Mouse (Mus musculus) kidney, embryonic 16.5 days (tissue): ENCODE results near the gene Gpc6. TPM values are rescaled to one million over a fixed set of nuclear protein-coding genes. Genes with fewer than 3 reads are reported as not detected.

Experiments
- ATAC-seq: fragments of 200-750 bp; cut with Nextera tagmentation; 2 replicates; pipeline ENCODE4 v1.8.0; 2017; ENCODE audit warnings: moderate TSS enrichment; ENCODE audit not compliant: low FRiP score, low TSS enrichment
- H3K27ac ChIP-seq: fragments of 300-500 bp; sonication (generic); 2 replicates; pipeline ENCODE4 v1.5.1; 2014; ENCODE audit warnings: low read length
- H3K27me3 ChIP-seq: fragments of 300-500 bp; sonication (generic); 2 replicates; pipeline ENCODE4 v1.6.1; 2014; ENCODE audit warnings: low read length, control low read depth, mixed read lengths; ENCODE audit not compliant: insufficient read depth
- H3K36me3 ChIP-seq: fragments of 300-500 bp; sonication (generic); 2 replicates; pipeline ENCODE4 v1.6.1; 2014; ENCODE audit warnings: low read length, control low read depth, mixed read lengths; ENCODE audit not compliant: insufficient read depth
- H3K4me1 ChIP-seq: fragments of 300-500 bp; sonication (generic); 2 replicates; pipeline ENCODE4 v1.6.1; 2014; ENCODE audit warnings: low read length, control low read depth, mixed read lengths; ENCODE audit not compliant: insufficient read depth
- H3K4me2 ChIP-seq: fragments of 300-500 bp; sonication (generic); replicated peaks from 2 replicates; pipeline ENCODE4 v1.6.1; 2014; ENCODE audit warnings: low read depth, low read length
- H3K4me3 ChIP-seq: fragments of 300-500 bp; sonication (generic); 2 replicates; pipeline ENCODE4 v1.5.1; 2014; ENCODE audit warnings: mild to moderate bottlenecking, low read length
- H3K9ac ChIP-seq: fragments of 300-500 bp; sonication (generic); replicated peaks from 2 replicates; pipeline ENCODE4 v1.6.1; 2014; ENCODE audit warnings: low read length
- H3K9me3 ChIP-seq: fragments of 300-500 bp; sonication (generic); 2 replicates; pipeline ENCODE4 v1.6.1; 2016; ENCODE audit warnings: low read length, control low read depth
- WGBS: fragments of 180-500 bp; shearing (Covaris S2); extraction: QIAGEN DNeasy Blood & Tissue Kit; methylation state at CpG from one replicate; pipeline ENCODE4 v1.1.7; 2014; 5-methylcytosine and 5-hydroxymethylcytosine counted together
- polyA plus RNA-seq: library from polyadenylated mRNA; unstranded; fragments of >200 nt; fragmentation: Nextera tagmentation; extraction: Ambion mirVana; gene quantifications from 2 replicates; pipeline ENCODE4 v1.2.1, GENCODE M21; 2015

Gene Gpc6
- polyA plus RNA-seq, 1 experiment from 2014 or later = 62.7 TPM

DNA sequence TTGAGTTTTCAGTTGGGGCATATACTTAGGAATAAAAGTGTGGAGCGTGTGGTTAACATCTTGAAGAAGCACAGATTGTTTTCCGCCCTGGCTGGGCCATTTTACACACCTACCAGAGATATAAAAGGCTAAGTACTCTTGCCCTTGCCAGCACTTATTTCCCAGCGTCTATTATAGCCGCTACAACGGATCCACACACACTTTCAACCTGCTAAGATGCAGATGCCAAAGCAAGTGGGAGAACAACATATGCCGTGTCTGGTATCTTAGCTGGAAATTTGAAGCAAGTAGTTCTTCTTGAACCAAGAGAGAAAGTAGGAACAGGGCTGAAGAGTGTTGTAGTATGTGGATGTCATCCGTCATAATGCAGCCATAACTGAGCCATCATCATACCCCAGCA is 843.6 kb downstream of the Gpc6 start:
- no peak for ATAC-seq
- Histone ChIP-seq H3K36me3 (no peaks in the 10 kb centered on the region), H3K9ac (no peak overlapping the region), H3K4me2 (no peak overlapping the region), H3K9me3 (no peaks in the 10 kb centered on the region), H3K4me3 (no peak overlapping the region), H3K27ac (no peak overlapping the region), H3K27me3 (no peaks in the 10 kb centered on the region), H3K4me1 (no peaks in the 10 kb centered on the region; the same call in 1 of the 2 replicates)
- WGBS = 94% methylated on average over 7 of the region's 7 CpGs

DNA sequence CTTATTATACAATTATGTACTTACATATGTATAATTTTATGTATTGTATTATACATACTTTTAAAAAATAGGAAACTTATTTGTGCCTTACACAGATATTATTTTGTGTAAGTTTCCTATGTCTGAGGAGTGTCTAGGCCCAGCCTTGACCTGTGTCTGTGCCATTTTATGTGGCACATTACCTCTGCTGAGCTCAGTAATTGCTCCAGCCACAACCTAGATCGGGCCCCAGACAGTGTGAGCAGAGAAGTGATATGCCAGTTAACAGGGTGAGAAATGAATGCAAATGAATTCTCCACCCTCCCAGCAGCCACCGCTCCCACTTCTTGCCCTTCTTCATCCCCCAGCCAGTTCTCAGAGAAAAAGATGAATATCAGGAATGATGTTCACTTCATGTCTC is 848.3 kb downstream of the Gpc6 start:
- no peak for ATAC-seq
- H3K4me2 ChIP-seq = no peak overlapping the region
- H3K27ac ChIP-seq = no peak overlapping the region
- no peak overlapping the region for H3K4me3 ChIP-seq
- H3K9ac ChIP-seq = no peak overlapping the region
- WGBS = 56% methylated on average over 2 of the region's 2 CpGs
- H3K27me3 ChIP-seq = no peaks in the 10 kb centered on the region
- no peaks in the 10 kb centered on the region; the same call in 1 of the 2 replicates for H3K4me1 ChIP-seq
- no peaks in the 10 kb centered on the region for H3K36me3 ChIP-seq
- H3K9me3 ChIP-seq = no peaks in the 10 kb centered on the region

DNA sequence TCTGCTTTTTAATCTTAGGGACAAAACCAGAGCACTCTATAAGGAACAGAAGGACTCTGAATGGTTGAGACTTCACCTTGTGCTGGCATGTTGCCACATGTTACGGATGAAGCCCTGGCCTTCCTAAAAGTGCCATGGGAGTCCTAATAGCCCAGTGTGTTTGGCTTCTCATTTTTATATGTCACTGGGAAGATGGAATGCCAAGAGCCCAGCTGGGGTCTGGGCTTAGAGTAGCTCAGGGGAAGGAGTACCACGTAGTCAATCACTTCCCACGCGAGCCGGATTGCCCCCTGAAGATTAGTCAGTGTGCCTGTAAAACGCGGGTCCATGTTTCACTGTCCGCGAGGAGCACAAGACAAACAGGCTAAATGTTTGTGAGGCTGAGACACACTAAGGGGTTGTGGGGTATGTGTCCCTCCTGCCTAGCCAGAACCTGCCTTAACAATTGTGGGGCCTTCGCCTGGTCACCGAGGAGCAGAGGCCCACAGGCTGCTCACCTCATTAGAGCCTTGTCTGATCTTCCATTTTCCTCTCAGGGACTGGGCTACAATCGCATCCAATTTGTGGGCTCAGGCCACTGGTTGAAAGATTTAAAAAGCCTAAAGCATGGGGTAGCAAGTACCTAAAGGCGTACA is 852.9 kb downstream of the Gpc6 start:
- no peak for ATAC-seq
- 86% methylated on average over 13 of the region's 13 CpGs for WGBS

DNA sequence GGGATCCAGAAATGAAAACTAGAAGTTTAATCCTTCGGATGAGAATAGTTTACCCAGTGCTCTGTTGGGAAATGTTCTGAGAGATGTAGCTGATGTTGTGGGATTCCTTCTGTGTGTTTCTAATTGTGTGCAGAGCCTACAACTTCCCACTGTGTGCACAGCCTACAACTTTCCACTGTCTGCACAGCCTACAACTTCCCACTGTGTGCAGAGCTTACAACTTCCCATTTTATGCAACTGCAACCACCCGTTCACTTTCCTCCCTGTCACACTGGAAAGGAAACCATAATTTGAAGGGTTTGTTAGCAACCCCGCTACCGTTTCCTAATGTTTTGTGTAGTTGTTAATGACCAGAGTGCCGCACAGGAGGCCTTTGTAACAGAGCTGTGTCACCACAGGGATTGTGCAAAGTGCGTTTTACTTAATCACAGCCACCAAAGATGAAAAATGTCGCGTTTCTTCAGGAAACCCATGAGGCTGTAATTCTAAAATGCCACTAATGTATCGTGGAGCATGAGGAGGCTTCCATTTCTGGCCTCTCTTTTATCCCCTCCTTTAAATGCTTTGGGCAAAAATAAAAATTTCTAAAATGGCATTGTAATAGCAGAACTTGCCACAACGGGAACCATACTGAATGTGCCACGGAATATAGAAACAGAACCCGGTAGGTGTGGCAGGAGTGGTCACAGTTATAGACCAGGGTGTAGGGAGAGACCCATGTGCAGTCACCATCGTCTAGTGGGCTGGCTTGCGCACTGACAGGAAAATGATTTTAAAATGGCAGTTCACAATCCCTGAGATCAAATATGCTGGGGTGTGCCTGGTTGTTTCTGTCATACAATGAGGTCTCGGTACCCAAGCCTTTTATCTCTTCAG is 853.7 kb downstream of the Gpc6 start:
- H3K9ac ChIP-seq = no peak overlapping the region
- no peak overlapping the region for H3K27ac ChIP-seq
- H3K9me3 ChIP-seq = no peaks in the 10 kb centered on the region
- ATAC-seq = no peak
- 81% methylated on average over 15 of the region's 15 CpGs for WGBS
- H3K4me1 ChIP-seq = no peaks in the 10 kb centered on the region; the same call in 1 of the 2 replicates
- H3K4me3 ChIP-seq = no peak overlapping the region
- no peaks in the 10 kb centered on the region for H3K36me3 ChIP-seq
- no peak overlapping the region for H3K4me2 ChIP-seq
- H3K27me3 ChIP-seq = no peaks in the 10 kb centered on the region

More for the DNA sequence above, 852.9 kb downstream of the Gpc6 start:
- Histone ChIP-seq H3K4me2 (no peak overlapping the region), H3K4me3 (no peak overlapping the region), H3K36me3 (no peaks in the 10 kb centered on the region), H3K9me3 (no peaks in the 10 kb centered on the region), H3K27ac (no peak overlapping the region), H3K4me1 (no peaks in the 10 kb centered on the region; the same call in 1 of the 2 replicates), H3K27me3 (no peaks in the 10 kb centered on the region), H3K9ac (no peak overlapping the region)

DNA sequence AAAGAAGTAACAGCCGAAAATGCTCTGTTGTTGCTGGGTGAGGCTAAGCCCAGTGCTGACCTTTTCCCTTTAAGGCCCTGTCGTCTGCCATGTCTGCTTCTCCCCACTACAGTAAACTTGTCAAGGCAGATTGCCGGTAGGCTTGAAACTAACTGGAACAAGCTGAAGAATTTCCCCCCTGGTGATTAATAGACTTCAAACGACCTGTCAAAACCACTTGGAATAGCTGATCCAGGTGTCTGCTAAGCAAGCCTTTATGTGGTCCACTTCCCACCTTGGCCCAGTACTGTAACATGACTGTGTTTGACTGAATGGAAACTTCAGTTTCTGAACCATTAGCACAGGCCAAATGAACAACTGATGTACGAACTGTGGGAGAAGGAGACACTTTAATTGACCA is 856.6 kb downstream of the Gpc6 start:
- no peaks in the 10 kb centered on the region for H3K9me3 ChIP-seq
- H3K36me3 ChIP-seq = no peaks in the 10 kb centered on the region
- WGBS = 50% methylated on average over 5 of the region's 5 CpGs
- no peak overlapping the region for H3K27ac ChIP-seq
- peaks cover 12% of the 10 kb centered on the region; the same call in 1 of the 2 replicates for H3K4me1 ChIP-seq
- no peaks in the 10 kb centered on the region for H3K27me3 ChIP-seq
- H3K4me3 ChIP-seq = no peak overlapping the region
- no peak overlapping the region for H3K9ac ChIP-seq
- ATAC-seq = no peak
- no peak overlapping the region for H3K4me2 ChIP-seq

DNA sequence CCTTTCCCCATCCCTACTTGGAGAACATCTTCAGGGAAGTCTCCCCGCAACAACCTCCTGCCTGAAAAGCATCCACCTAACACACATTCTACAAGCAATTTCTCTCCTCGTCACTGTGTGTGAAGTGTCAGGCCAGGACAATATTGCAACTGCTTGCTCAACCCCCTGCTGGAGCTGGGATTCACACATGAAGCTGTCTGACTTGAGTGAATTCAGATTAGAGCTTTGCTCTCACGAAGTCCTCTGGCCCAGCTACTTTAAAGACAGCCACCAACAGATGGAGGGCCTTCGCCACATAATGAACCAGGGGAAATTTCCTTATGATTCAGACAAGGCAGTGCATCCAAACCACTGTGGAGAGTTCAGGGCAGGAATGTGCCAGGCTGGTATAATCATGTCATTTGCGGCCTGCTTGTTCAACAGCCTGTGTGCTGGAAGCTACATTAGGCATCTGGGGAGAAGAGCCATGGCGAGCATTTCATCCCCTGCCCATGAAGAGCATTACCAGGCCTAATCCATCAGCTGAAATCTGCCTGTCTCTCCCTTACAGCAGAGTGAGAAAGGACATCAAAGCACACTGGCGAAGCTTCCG is 858.7 kb downstream of the Gpc6 start:
- no peak for ATAC-seq
- Histone ChIP-seq H3K4me2 (no peak overlapping the region), H3K9ac (no peak overlapping the region), H3K36me3 (no peaks in the 10 kb centered on the region), H3K27me3 (no peaks in the 10 kb centered on the region), H3K27ac (no peak overlapping the region), H3K9me3 (no peaks in the 10 kb centered on the region), H3K4me3 (no peak overlapping the region), H3K4me1 (peaks cover 12% of the 10 kb centered on the region; the same call in 1 of the 2 replicates)
- 83% methylated on average over 8 of the region's 8 CpGs for WGBS

DNA sequence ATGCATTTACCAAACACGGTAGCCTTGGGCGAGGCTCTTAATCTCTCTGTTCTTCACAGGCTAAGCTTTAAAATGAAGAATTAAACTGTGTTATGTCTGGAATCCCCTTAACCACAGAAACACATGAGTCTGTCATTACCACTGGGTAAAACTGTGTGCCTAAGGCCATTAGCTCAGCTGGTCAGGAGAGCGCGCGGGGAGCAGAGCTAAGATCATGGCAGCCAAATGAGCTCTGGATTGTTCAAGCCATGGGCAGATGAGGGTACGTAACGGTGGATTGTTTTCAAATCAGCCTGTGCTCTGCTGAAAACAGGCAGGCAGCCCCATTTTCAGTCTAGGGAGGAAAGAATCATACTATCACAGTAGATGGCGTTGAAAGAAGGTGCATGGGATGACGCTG is 859.8 kb downstream of the Gpc6 start:
- WGBS = 89% methylated on average over 9 of the region's 9 CpGs
- Histone ChIP-seq H3K4me2 (no peak overlapping the region), H3K9ac (no peak overlapping the region), H3K4me1 (peaks cover 12% of the 10 kb centered on the region; the same call in 1 of the 2 replicates), H3K27me3 (no peaks in the 10 kb centered on the region), H3K9me3 (no peaks in the 10 kb centered on the region), H3K36me3 (no peaks in the 10 kb centered on the region), H3K27ac (no peak overlapping the region), H3K4me3 (no peak overlapping the region)
- no peak for ATAC-seq

DNA sequence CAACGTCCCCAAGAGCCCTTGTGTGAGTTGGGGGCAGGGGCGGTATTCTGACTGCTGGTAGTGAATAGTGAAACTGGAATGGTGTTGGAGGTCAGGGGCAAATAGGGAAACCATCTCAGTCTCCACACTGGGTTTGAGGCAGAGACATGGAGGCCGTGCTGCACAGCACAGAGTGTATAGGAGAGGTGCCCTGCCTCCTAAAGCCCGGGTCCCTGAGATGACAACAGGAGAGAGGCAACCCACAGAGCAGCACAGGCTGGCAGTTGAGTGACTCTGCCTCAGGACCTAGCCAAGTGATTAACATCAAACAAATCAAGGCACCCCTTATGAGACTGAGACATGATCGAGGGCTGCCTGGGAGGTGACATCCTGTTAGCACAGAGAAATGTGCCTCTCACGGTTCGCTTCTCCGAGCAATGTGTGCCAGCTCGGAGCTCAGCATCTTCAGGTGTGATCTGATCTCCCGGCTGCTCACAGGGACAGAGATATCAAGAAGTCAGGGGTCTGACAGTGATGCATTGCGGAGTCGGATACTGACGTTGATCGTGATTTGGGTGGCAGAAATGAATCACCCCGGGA is 860.5 kb downstream of the Gpc6 start:
- H3K9ac ChIP-seq = no peak overlapping the region
- 0 out of 2 replicates have a peak overlapping the region, but pooled peaks have one; percentile 13 for H3K4me2 ChIP-seq
- 51% methylated on average over 15 of the region's 15 CpGs for WGBS
- ATAC-seq = peak; percentile 51
- H3K36me3 ChIP-seq = no peaks in the 10 kb centered on the region
- H3K9me3 ChIP-seq = no peaks in the 10 kb centered on the region
- no peak overlapping the region for H3K27ac ChIP-seq
- H3K4me3 ChIP-seq = no peak overlapping the region
- no peaks in the 10 kb centered on the region for H3K27me3 ChIP-seq
- H3K4me1 ChIP-seq = peaks cover 12% of the 10 kb centered on the region; the same call in 1 of the 2 replicates

DNA sequence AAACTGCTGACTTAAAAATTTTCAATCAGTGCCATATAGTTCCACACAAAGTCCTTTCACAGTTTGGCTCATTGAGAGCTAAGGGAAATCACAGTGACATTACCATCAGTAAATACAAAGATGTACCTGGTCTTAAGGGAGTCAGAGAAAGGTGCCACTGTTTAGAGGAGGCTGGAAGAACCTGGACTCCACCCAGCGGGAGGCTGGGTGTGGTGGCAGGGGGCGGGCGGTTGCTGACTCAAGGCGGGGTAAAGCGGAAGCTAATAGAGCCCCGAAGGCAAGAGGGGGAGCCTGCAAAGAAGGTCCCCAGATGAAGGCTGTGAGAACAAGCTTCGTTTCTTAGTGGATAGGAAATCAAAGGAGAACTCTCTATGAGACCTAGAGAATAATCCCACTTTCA is 861.5 kb downstream of the Gpc6 start:
- Histone ChIP-seq H3K9me3 (no peaks in the 10 kb centered on the region), H3K4me1 (peaks cover 12% of the 10 kb centered on the region; the same call in 1 of the 2 replicates), H3K4me2 (peak overlapping the region; percentile 20; the same call in 1 of the 2 replicates), H3K4me3 (no peak overlapping the region), H3K9ac (no peak overlapping the region), H3K27ac (no peak overlapping the region), H3K36me3 (no peaks in the 10 kb centered on the region), H3K27me3 (no peaks in the 10 kb centered on the region)
- 57% methylated on average over 7 of the region's 7 CpGs for WGBS
- ATAC-seq = no peak
